Mouse (Mus musculus) heart, adult 2 months (tissue): Measurements from ENCODE around the gene Dennd6a.

Source experiments
- EP300 ChIP-seq: fragments of 200-500 bp; IDR thresholded peaks from 2 replicates; pipeline ENCODE4 v1.6.1; 2011; ENCODE audit warnings: low read depth, low read length, control low read depth; ENCODE audit not compliant: insufficient read depth
- POLR2A ChIP-seq: fragments of 200-500 bp; IDR thresholded peaks from 2 replicates; pipeline ENCODE4 v1.6.1; 2011; ENCODE audit warnings: mild to moderate bottlenecking, low read depth, low read length, control low read depth; ENCODE audit not compliant: insufficient read depth

DNA sequence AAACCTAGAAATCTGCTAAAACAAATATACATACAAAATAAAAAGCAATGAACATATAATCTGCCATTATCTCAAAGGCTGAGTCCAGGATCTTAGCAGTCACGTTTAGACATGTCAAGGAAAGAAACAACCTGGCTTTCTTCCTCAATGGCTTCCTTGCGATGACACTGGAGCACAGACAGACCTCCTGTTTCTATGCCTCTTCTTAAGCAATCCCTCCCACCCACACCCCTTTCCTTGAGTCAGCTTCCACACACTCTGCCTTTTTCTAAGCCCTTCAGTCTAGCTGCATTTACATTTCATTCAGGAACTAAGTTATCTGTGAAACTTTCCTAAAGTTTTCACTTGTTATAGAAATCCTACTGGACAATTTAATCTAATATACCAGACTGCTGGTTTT is 45.4 kb upstream of the Dennd6a start:
- no peak for TF ChIP-seq POLR2A
- no peak for TF ChIP-seq EP300
